Mouse (Mus musculus) lung, adult 2 months (tissue): ENCODE measurements around the gene Vezf1. TPM values are rescaled to one million over a fixed set of nuclear protein-coding genes. Genes with fewer than 3 reads are reported as not detected.

Experiments
- DNase-seq: peaks from one replicate; pipeline ENCODE4 v3.0.0; 2022
- H3K4me1 ChIP-seq: fragments of 200-500 bp; 2 replicates; pipeline ENCODE4 v1.6.1; 2011; ENCODE audit warnings: low read length; ENCODE audit not compliant: control insufficient read depth, insufficient read depth
- H3K4me3 ChIP-seq: fragments of 200-500 bp; replicated peaks from 2 replicates; pipeline ENCODE3; 2011; ENCODE audit warnings: low read depth, mild to moderate bottlenecking, control low read depth, low read length; ENCODE audit errors: extremely low read depth
- CTCF ChIP-seq: fragments of 200-500 bp; IDR thresholded peaks from 2 replicates; pipeline ENCODE4 v1.5.1; 2011; ENCODE audit warnings: mild to moderate bottlenecking, low read length, control low read depth; ENCODE audit not compliant: insufficient read depth
- POLR2A ChIP-seq: fragments of 200-500 bp; IDR thresholded peaks from 2 replicates; pipeline ENCODE4 v1.6.1; 2011; ENCODE audit warnings: low read depth, mild to moderate bottlenecking, control low read depth, low read length, borderline replicate concordance; ENCODE audit errors: extremely low read depth
- WGBS: fragments of 180-500 bp; shearing (Covaris S2); methylation state at CpG from one replicate; pipeline ENCODE4 v1.1.7; 2018; 5-methylcytosine and 5-hydroxymethylcytosine counted together
- polyA plus RNA-seq: library from polyadenylated mRNA; depleted of rRNA; stranded (reverse); fragments of >200 nt; gene quantifications from 2 replicates; pipeline ENCODE4 v1.2.3, GENCODE M21; 2012

Vezf1 gene
- polyA plus RNA-seq, 1 experiment = 26.5 TPM

GRCm38 (mm10) chr11:88091949-88092348 is 23.9 kb downstream of the Vezf1 start:
- no peak for TF ChIP-seq POLR2A
- TF ChIP-seq CTCF = no peak
- Histone ChIP-seq H3K4me1 (no peaks in the 10 kb centered on the region), H3K4me3 (no peak overlapping the region)
- DNase-seq = no peak
- 74% methylated on average over 1 of the region's 1 CpGs for WGBS

GRCm38 (mm10) chr11:88097173-88097572 is 29.1 kb downstream of the Vezf1 start:
- WGBS = 15% methylated on average over 4 of the region's 4 CpGs
- Histone ChIP-seq H3K4me1 (peaks cover 5% of the 10 kb centered on the region), H3K4me3 (no peak overlapping the region)
- no peak for DNase-seq
- TF ChIP-seq CTCF (no peak), POLR2A (0 out of 2 replicates have a peak, but pooled peaks have one; percentile 15)

DNA sequence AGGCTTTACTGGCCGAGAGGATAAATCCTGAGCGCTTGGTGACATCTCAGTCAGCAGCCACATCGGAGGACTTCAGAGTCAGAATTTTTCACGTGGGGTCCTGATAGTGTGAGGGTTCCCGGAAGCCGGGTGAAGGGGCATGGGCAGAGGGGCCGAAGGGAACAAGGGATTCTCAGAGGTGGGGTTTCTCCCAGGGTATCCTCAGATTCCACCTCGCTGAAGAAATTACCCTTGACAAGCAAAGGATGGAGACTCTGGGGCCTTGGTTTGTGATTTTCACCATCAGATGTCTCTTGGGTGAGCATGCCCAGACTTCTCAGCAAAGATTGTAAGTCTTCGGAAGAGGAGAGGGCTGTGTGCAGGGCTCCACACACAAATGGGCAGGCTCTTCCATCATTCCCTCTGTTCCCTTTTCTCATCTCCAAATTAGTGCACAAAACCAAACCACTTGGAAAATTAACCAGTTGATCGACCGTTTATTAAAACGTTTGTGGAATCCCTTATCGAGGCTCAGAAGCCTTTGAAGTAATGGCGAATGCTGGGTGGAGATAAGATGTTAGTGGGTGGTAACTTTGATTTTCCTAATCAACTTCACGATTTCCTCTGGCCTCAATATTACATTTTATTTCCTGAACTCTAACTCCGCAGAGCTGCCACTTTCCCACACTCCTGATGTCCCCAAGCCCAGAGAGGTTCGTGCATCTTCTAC is 30.1 kb downstream of the Vezf1 start, which contains the start of gene Cuedc1:
Gene Cuedc1, plus strand, starts transcription at position 38 of the 709 bp plus-strand sequence.
- no peak for DNase-seq
- H3K4me3 ChIP-seq = peak within 1 kb of the TSS; percentile 86
- no peak for TF ChIP-seq POLR2A
- TF ChIP-seq CTCF = no peak
- H3K4me1 ChIP-seq = peaks cover 5% of the 10 kb centered on the region
- 29% methylated on average over 17 of the region's 17 CpGs for WGBS

GRCm38 (mm10) chr11:88098787-88099598 is 30.9 kb downstream of the Vezf1 start:
- H3K4me3 ChIP-seq = peak overlapping the region; percentile 86
- peaks cover 5% of the 10 kb centered on the region for H3K4me1 ChIP-seq
- TF ChIP-seq CTCF = 0 out of 2 replicates have a peak, but pooled peaks have one; percentile 11
- TF ChIP-seq POLR2A = 0 out of 2 replicates have a peak, but pooled peaks have one; percentile 6
- DNase-seq = peak; percentile 81
- WGBS = under 1% methylated on average over 95 of the region's 95 CpGs

DNA sequence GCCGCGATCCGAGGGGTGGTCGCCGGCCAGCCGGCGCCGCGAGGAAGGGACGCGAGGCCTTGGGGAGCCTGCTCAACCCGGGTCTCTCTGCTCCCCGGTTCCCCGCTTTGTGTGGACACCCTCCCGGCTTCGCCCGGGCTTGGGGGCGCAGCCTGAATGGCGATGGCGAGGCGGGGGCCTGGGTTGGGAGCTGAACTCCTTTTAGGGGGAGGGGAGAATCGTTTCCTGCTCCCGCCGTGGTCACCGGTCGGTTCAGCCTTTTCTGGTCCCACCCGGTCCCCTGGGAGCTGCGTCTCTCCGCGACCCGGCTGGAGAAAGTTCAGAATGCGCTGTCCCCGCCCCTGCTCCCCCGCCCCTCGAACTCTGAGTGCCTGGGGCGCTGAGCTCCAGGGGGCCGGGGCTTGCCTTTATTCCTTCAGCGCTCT is 31.5 kb downstream of the Vezf1 start:
- TF ChIP-seq CTCF = no peak
- peak; percentile 65; the same call in 1 of the 2 replicates for TF ChIP-seq POLR2A
- peak; percentile 64 for DNase-seq
- under 1% methylated on average over 30 of the region's 38 CpGs for WGBS

DNA sequence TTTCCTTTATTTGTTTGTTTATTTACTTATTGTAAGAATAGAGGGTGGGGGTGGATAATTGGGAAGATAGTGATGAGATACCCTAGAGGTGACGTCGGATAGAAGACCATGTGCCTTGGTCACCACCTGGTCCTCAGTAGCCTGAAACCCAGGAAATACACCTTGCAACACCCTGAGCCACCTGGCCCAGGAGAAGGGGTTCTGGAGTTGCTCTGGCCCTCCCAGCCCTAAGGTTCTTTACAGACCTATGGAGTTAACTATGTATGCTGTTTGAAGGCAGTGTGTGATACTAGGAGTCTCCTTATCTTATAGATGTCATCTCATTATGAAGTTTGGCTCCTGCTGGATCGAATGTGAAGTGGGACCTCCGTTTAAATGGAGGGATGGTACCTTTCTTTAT is 32.1 kb downstream of the Vezf1 start:
- TF ChIP-seq POLR2A (no peak), CTCF (no peak)
- no peak for DNase-seq
- Histone ChIP-seq H3K4me1 (peaks cover 5% of the 10 kb centered on the region), H3K4me3 (no peak overlapping the region)
- 32% methylated on average over 4 of the region's 4 CpGs for WGBS

More for the DNA sequence above, 31.5 kb downstream of the Vezf1 start:
- Histone ChIP-seq H3K4me1 (peaks cover 5% of the 10 kb centered on the region), H3K4me3 (peak overlapping the region; percentile 86)

DNA sequence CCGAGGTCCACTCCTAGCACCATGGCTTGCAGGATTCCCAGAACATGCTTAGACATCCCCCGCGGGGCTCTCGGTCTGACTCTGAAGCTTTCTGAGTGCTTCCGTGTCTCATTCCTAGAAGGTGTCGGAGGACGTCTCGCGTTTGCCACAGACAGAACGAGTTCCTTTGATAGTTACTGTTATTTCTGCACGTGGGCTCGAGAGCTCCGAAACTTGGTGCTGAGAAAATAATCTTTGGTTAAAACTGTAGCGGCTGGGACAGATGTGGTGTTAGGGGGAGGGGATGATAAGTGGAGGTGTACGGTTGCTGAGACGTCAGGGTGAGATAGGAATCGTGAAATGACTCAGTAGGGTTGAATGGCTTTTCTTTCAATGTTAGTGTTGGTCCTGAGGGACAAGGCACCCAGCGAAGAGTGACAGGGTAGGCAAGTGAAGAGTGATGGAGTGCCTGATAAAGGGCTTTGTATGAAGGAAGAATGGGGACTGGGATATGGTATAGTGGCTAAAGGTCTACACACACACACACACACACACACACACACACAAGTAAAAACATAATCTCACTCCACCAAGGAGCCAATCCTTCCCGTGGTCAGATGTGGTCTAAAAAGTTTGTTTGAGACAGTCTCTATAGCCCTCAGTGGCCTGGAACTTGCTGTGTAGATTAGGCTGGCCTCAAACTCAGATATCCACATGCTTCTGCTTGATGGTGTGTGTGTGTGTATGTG is 35.3 kb downstream of the Vezf1 start:
- H3K4me3 ChIP-seq = no peak overlapping the region
- no peak for TF ChIP-seq POLR2A
- no peak for TF ChIP-seq CTCF
- WGBS = 67% methylated on average over 19 of the region's 19 CpGs
- DNase-seq = no peak
- H3K4me1 ChIP-seq = peaks cover 10% of the 10 kb centered on the region

GRCm38 (mm10) chr11:88105494-88106291 is 37.6 kb downstream of the Vezf1 start:
- Histone ChIP-seq H3K4me1 (peaks cover 6% of the 10 kb centered on the region), H3K4me3 (no peak overlapping the region)
- no peak for DNase-seq
- WGBS = 74% methylated on average over 6 of the region's 6 CpGs
- no peak for TF ChIP-seq POLR2A
- TF ChIP-seq CTCF = no peak
